Mouse (Mus musculus) hematopoietic multipotent progenitor cell, adult 10-12 weeks (in vitro differentiated cells): ENCODE measurements around the gene Ccsap. TPM values are rescaled to one million over a fixed set of nuclear protein-coding genes. Genes with fewer than 3 reads are reported as not detected.

Experiments used
- polyA plus RNA-seq: library from polyadenylated mRNA; stranded (reverse); fragments of >175 nt; gene quantifications from 2 replicates; pipeline ENCODE4 v1.2.3, GENCODE M21; 2012; ENCODE audit warnings: low replicate concordance

Gene Ccsap
- polyA plus RNA-seq, result 3.1 and 7.1 TPM in 2 replicates

DNA sequence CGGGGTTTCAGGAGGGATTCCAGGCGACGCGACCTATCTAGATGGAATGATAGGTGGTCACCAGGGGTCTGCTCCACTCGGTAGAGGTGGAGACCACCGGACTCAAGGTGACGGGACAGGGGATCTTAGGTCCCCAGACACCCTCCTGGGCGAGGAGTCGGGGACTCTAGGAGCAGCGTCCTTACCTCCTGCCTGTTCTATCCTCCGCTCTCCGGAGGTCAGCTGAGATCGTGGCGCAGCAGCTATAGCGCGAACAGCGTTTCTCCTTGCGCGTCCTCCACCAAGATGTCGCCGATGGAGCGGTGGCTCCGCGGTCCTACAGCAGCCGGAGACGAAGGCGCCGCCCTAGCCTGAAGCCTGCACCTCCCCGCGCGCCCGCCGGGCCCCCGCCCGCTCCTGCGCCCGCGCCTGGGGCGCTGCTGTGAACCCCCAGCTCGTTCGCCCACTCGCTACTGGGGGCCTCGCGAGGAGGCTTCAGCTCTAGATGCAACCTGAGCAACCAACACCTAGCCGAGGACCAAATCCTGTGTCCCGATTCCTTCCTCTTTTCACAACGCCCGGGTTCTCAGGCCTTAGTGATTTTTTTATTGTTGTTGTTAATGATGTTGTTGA lies at the start of gene Ccsap:
Ccsap (minus strand) TSS at position 562 of the 612 bp plus-strand sequence.

GRCm38 (mm10) chr8:123894502-123895097 lies 34.6 kb upstream of the Ccsap start, which contains the start of gene Acta1:
Gene Acta1, minus strand, starts transcription at chr8:123894751.

DNA sequence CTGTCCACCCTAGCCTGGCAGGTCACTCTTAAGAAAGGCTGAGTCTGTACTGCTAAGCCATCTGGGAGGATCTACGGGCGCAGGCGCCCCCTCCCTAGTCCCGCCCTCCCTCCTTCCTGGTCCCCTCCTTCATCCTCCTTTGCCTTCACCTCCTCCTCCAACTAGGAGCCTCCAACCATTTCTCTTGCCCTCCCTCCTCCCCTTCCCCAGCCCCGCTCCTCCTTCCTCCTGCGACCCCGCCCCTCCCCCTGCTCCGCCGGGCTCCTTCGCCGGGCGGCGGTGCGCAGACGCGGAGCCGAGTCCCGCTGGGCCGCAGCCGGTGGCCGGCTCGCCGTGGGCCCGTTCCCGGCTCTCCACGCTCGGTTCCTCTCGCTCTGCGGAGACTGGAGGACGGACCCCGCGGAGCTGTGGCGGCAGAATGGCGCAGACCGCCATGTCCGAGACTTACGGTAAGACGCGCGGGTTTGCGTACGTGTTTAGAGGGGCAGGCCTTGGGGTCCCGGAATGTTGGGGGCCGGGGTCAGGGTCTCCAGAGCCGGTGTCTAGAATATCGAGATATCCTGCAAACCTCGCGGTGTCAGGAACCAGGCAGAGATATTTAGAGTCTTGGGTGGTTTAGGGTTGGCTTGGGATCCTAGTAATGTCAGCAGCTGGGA lies 54.2 kb downstream of the Ccsap start, which contains the start of gene Rab4a:
Rab4a (plus strand) TSS at position 268 of the 656 bp plus-strand sequence.

Other genes with a start within 250 kb of the Ccsap start
- gene Rhou, start 206.3 kb downstream of the Ccsap start, polyA plus RNA-seq, result 0.29 and 1.1 TPM in 2 replicates
- 2.0 and 2.9 TPM in 2 replicates for gene Rab4a, start 54.2 kb downstream of the Ccsap start, polyA plus RNA-seq
- not detected in 2 replicates for gene Acta1, start 34.5 kb upstream of the Ccsap start, polyA plus RNA-seq
- 8.1 and 20.0 TPM in 2 replicates for gene Nup133, start 89.1 kb upstream of the Ccsap start, polyA plus RNA-seq
- 5.8 and 16.9 TPM in 2 replicates for gene Abcb10, start 122.9 kb upstream of the Ccsap start, polyA plus RNA-seq
- 15.7 and 25.6 TPM in 2 replicates for gene Taf5l, start 161.2 kb upstream of the Ccsap start, polyA plus RNA-seq
- 1.4 and 2.8 TPM in 2 replicates for gene Urb2, start 161.3 kb upstream of the Ccsap start, polyA plus RNA-seq